ENCODE assay signal across 8 mouse cellular contexts in the genomic region with DNA sequence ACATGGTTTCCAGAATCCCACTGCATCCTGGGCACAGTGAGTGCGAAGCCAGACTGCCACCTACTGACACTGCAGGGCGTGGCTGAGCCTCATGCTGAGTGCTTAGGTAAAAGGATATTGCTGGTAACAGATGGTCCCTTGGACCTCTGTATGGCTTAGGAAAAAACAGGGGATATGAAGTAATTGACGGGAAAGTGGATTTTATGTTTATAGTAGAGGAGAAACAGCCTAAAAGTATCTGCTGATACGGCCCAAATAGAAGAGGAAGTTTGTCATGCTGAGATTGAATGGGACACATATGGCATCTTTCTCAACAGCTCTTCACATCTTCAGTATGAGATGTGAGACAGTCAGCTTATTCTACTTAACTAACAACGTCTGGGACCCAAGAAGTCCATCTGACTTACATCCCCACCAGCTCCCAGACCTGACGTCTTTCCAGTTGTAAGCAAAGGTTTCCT.
A peak's percentile ranks its signal among the peaks of the same experiment; 100 is the strongest.
DNase-seq lines count a peak whose midpoint lies in the region; ATAC-seq and TF ChIP-seq lines count a peak whose summit lies in the region.

No protein-coding gene starts in this region.

- H3K4me1 ChIP-seq in forebrain, embryonic 14.5 days (ENCODE audit: control insufficient read depth, insufficient read depth, low read length): no peaks in the 10 kb centered on the region
- no peaks in the 10 kb centered on the region for H3K4me1 ChIP-seq in forebrain, embryonic 11.5 days (replicated peaks; ENCODE audit: control insufficient read depth, insufficient read depth, low read length)
- H3K4me1 ChIP-seq in embryonic fibroblast, embryonic 13.5 days (ENCODE audit: control insufficient read depth, insufficient read depth, low read length): no peaks in the 10 kb centered on the region
- H3K4me1 ChIP-seq in stomach, embryonic 15.5 days: no peaks in the 10 kb centered on the region

- H3K27ac ChIP-seq in forebrain, embryonic 14.5 days (ENCODE audit: low read depth, low read length): no peak overlapping the region
- H3K27ac ChIP-seq in forebrain, embryonic 11.5 days (ENCODE audit: low read depth, low read length): no peak overlapping the region
- no peak overlapping the region for H3K27ac ChIP-seq in embryonic fibroblast, embryonic 13.5 days (ENCODE audit: insufficient read depth, low read length)
- H3K27ac ChIP-seq in stomach, embryonic 15.5 days: no peak overlapping the region

- peak; percentile 96; the same call in 1 of the 2 replicates for TF ChIP-seq CTCF in embryonic fibroblast, embryonic 13.5 days (IDR thresholded peaks at IDR 0.05; ENCODE audit: borderline replicate concordance, insufficient read depth, low read length)

- H3K9me3 ChIP-seq in forebrain, embryonic 14.5 days (replicated peaks; ENCODE audit: control insufficient read depth, low read length): no peaks in the 10 kb centered on the region
- H3K9me3 ChIP-seq in forebrain, embryonic 11.5 days (ENCODE audit: control insufficient read depth, low read length): no peaks in the 10 kb centered on the region
- H3K9me3 ChIP-seq in stomach, embryonic 15.5 days: no peaks in the 10 kb centered on the region

- H3K36me3 ChIP-seq in forebrain, embryonic 14.5 days (ENCODE audit: control insufficient read depth, insufficient read depth, low read length): no peaks in the 10 kb centered on the region
- no peaks in the 10 kb centered on the region for H3K36me3 ChIP-seq in forebrain, embryonic 11.5 days (ENCODE audit: control insufficient read depth, insufficient read depth, low read length)
- H3K36me3 ChIP-seq in stomach, embryonic 15.5 days: no peaks in the 10 kb centered on the region

- no peak overlapping the region for H3K4me3 ChIP-seq in forebrain, embryonic 14.5 days (ENCODE audit: low read depth, low read length)
- no peak overlapping the region for H3K4me3 ChIP-seq in forebrain, embryonic 11.5 days (ENCODE audit: low read depth, low read length)
- H3K4me3 ChIP-seq in embryonic fibroblast, embryonic 13.5 days (ENCODE audit: insufficient read depth, low read length): no peak overlapping the region
- no peak overlapping the region for H3K4me3 ChIP-seq in stomach, embryonic 15.5 days (replicated peaks)

- no peak overlapping the region for H3K4me2 ChIP-seq in forebrain, embryonic 14.5 days (ENCODE audit: low read length)
- no peak overlapping the region for H3K4me2 ChIP-seq in forebrain, embryonic 11.5 days (ENCODE audit: low read depth, low read length, severe bottlenecking)
- H3K4me2 ChIP-seq in stomach, embryonic 15.5 days: no peak overlapping the region

- no peaks in the 10 kb centered on the region for H3K27me3 ChIP-seq in forebrain, embryonic 14.5 days (replicated peaks; ENCODE audit: control insufficient read depth, insufficient read depth, low read length)
- no peaks in the 10 kb centered on the region for H3K27me3 ChIP-seq in forebrain, embryonic 11.5 days (ENCODE audit: control insufficient read depth, insufficient read depth, low read length)
- H3K27me3 ChIP-seq in stomach, embryonic 15.5 days (replicated peaks): no peaks in the 10 kb centered on the region

- peak; percentile 7 for DNase-seq in forebrain, embryonic 14.5 days (ENCODE audit: low spot score)
- DNase-seq in forebrain, embryonic 11.5 days (ENCODE audit: low spot score): no peak
- DNase-seq in adrenal gland, postnatal 10 days: peak; percentile 72
- peak; percentile 68 for DNase-seq in kidney, postnatal 14 days
- DNase-seq in lung, adult 18-20 months: peak; percentile 36 to 45

- TF ChIP-seq POLR2A in embryonic fibroblast, embryonic 13.5 days (IDR thresholded peaks at IDR 0.05; ENCODE audit: low read depth, low read length): no peak

- no peak overlapping the region for H3K9ac ChIP-seq in forebrain, embryonic 14.5 days (ENCODE audit: low read length)
- no peak overlapping the region for H3K9ac ChIP-seq in forebrain, embryonic 11.5 days (ENCODE audit: low read length)
- H3K9ac ChIP-seq in stomach, embryonic 15.5 days: no peak overlapping the region

- WGBS in forebrain, embryonic 14.5 days: 85% methylated on average over 6 of the region's 6 CpGs
- WGBS in forebrain, embryonic 11.5 days: 77% methylated on average over 6 of the region's 6 CpGs
- WGBS in stomach, embryonic 15.5 days: 39% methylated on average over 6 of the region's 6 CpGs

- no peak for ATAC-seq in forebrain, embryonic 14.5 days
- no peak for ATAC-seq in forebrain, embryonic 11.5 days (replicated peaks; ENCODE audit: low FRiP score)
- ATAC-seq in stomach, embryonic 15.5 days (ENCODE audit: insufficient read depth, low FRiP score, low read depth): peak; percentile 56; the same call in 1 of the 2 replicates
- no peak for ATAC-seq in erythroid progenitor cell, adult 5-6 weeks (replicated peaks; ENCODE audit: low FRiP score, poor library complexity, severe bottlenecking)
